Mouse (Mus musculus): ENCODE measurements around the gene Stat3. TPM values are rescaled to one million over a fixed set of nuclear protein-coding genes. Genes with fewer than 3 reads are reported as not detected.

Stat3 gene
- total and polyA plus RNA-seq, 3 experiments: 25.7 to 249 (median 64.7) TPM

- no peak overlapping the region for H3K9ac ChIP-seq (ENCODE audit: control insufficient read depth, low read depth, low read length, poor library complexity, severe bottlenecking)
- H3K9me3 ChIP-seq (replicated peaks; ENCODE audit: insufficient read depth, low read length): no peaks in the 10 kb centered on the region
- H3K27ac ChIP-seq (ENCODE audit: control insufficient read depth, low read depth, low read length): no peak overlapping the region
- no peak for TF ChIP-seq EP300 (IDR thresholded peaks at IDR 0.05; ENCODE audit: low read depth in 1 of 2, low read length in 2 of 2)
- H3K4me3 ChIP-seq (ENCODE audit: control insufficient read depth in 1 of 2, insufficient read depth in 1 of 2, low read depth in 2 of 2, low read length in 2 of 2): no peak overlapping the region
- peaks cover 5 to 6% of the 10 kb centered on the region in 2 experiments for H3K4me1 ChIP-seq (ENCODE audit: control insufficient read depth in 1 of 2, insufficient read depth in 2 of 2, low read length in 2 of 2)
- no peaks in the 10 kb centered on the region for H3K79me2 ChIP-seq (ENCODE audit: control insufficient read depth, insufficient read depth, low read length, poor library complexity)
- DNase-seq (ENCODE audit: low read depth, low spot score): no peak
- H3K27me3 ChIP-seq (ENCODE audit: control insufficient read depth in 1 of 2, insufficient read depth in 2 of 2, low read length in 2 of 2): no peaks in the 10 kb centered on the region
- H3K36me3 ChIP-seq (ENCODE audit: control insufficient read depth in 1 of 2, insufficient read depth in 2 of 2, low read length in 2 of 2): peaks cover 10 to 14% of the 10 kb centered on the region in 2 experiments
Observed at GRCm38 (mm10) chr11:100870256-100870967, 68.9 kb downstream of the Stat3 start.

- Histone ChIP-seq H3K27me3 (ENCODE audit: control insufficient read depth in 1 of 2, insufficient read depth in 2 of 2, low read length in 2 of 2) (no peaks in the 10 kb centered on the region), H3K36me3 (ENCODE audit: control insufficient read depth in 1 of 2, insufficient read depth in 2 of 2, low read length in 2 of 2) (peaks cover 11 to 24% of the 10 kb centered on the region in 2 experiments), H3K9ac (ENCODE audit: control insufficient read depth, low read depth, low read length, poor library complexity, severe bottlenecking) (no peak overlapping the region), H3K27ac (ENCODE audit: control insufficient read depth, low read depth, low read length) (peak overlapping the region; percentile 43), H3K4me3 (ENCODE audit: control insufficient read depth in 1 of 2, insufficient read depth in 1 of 2, low read depth in 2 of 2, low read length in 2 of 2) (no peak overlapping the region), H3K4me1 (ENCODE audit: control insufficient read depth in 1 of 2, insufficient read depth in 2 of 2, low read length in 2 of 2) (peaks cover 10 to 18% of the 10 kb centered on the region in 2 experiments), H3K9me3 (replicated peaks; ENCODE audit: insufficient read depth, low read length) (no peaks in the 10 kb centered on the region), H3K79me2 (ENCODE audit: control insufficient read depth, insufficient read depth, low read length, poor library complexity) (peaks cover 12% of the 10 kb centered on the region)
- peak; percentile 75 for DNase-seq (ENCODE audit: low read depth, low spot score)
- TF ChIP-seq RAD21 (IDR thresholded peaks at IDR 0.05; ENCODE audit: low read depth, low read length): peak; percentile 48
- peak; percentile 75; the same call in 1 of the 2 replicates for TF ChIP-seq MYC (IDR thresholded peaks at IDR 0.05; ENCODE audit: low read depth, low read length)
- TF ChIP-seq ETS1 (IDR thresholded peaks at IDR 0.05; ENCODE audit: low read depth, low read length): peak; percentile 75
- TF ChIP-seq NELFE (IDR thresholded peaks at IDR 0.05; ENCODE audit: low read depth, low read length): no peak
- 0 out of 2 replicates have a peak, but pooled peaks have one; percentile 32 for TF ChIP-seq ZMIZ1 (IDR thresholded peaks at IDR 0.05; ENCODE audit: low read depth, low read length)
- peak; percentile 60 for TF ChIP-seq MXI1 (IDR thresholded peaks at IDR 0.05; ENCODE audit: low read depth, low read length)
- peak; percentile 48; the same call in 1 of the 2 replicates for TF ChIP-seq USF1 (IDR thresholded peaks at IDR 0.05; ENCODE audit: low read depth, low read length)
- TF ChIP-seq ZNF384 (IDR thresholded peaks at IDR 0.05; ENCODE audit: low read depth, low read length): peak; percentile 25; the same call in 1 of the 2 replicates
- TF ChIP-seq CHD1 (IDR thresholded peaks at IDR 0.05; ENCODE audit: low read depth, low read length): no peak
- TF ChIP-seq RCOR1 (IDR thresholded peaks at IDR 0.05; ENCODE audit: low read depth, low read length): peak; percentile 68
- TF ChIP-seq TCF12 (IDR thresholded peaks at IDR 0.05; ENCODE audit: low read depth, low read length): peak; percentile 71
- peak; percentile 21; the same call in 1 of the 2 replicates for TF ChIP-seq ELF1 (IDR thresholded peaks at IDR 0.05; ENCODE audit: low read depth, low read length)
- no peak for TF ChIP-seq POLR2AphosphoS2 (IDR thresholded peaks at IDR 0.05; ENCODE audit: low read length)
- no peak for TF ChIP-seq GABPA (IDR thresholded peaks at IDR 0.05; ENCODE audit: low read depth, low read length)
- TF ChIP-seq TAL1 (IDR thresholded peaks at IDR 0.05; ENCODE audit: low read length): 0 out of 2 replicates have a peak, but pooled peaks have one; percentile 6
- peak; percentile 68 for TF ChIP-seq SMC3 (IDR thresholded peaks at IDR 0.05; ENCODE audit: low read depth, low read length)
- peak; percentile 56; the same call in 1 of the 2 replicates for TF ChIP-seq HCFC1 (IDR thresholded peaks at IDR 0.05; ENCODE audit: low read depth, low read length)
- peak; percentile 89 for TF ChIP-seq GATA1 (IDR thresholded peaks at IDR 0.05; ENCODE audit: low read depth, low read length)
- TF ChIP-seq MAX (IDR thresholded peaks at IDR 0.05; ENCODE audit: low read length): peak; percentile 75
- 0 out of 2 replicates have a peak, but pooled peaks have one; percentile 23 for TF ChIP-seq MAFK (IDR thresholded peaks at IDR 0.05; ENCODE audit: borderline replicate concordance, low read depth, low read length)
- TF ChIP-seq CTCF (IDR thresholded peaks at IDR 0.05 in 2 of 3, conservative IDR thresholded peaks at IDR 0.05 in 1 of 3; ENCODE audit: control insufficient read depth in 1 of 3, insufficient read depth in 1 of 3, low read depth in 2 of 3, low read length in 3 of 3, poor library complexity in 1 of 3, severe bottlenecking in 1 of 3): peak in 2 of 3 experiments; percentile 14 to 63; a peak in 3 of 6 replicates
- no peak for TF ChIP-seq POLR2AphosphoS5 (IDR thresholded peaks at IDR 0.05; ENCODE audit: borderline replicate concordance, low read depth, low read length)
- peak; percentile 68; the same call in 1 of the 2 replicates for TF ChIP-seq MAZ (IDR thresholded peaks at IDR 0.05; ENCODE audit: low read depth, low read length)
- TF ChIP-seq ZC3H11A (IDR thresholded peaks at IDR 0.05; ENCODE audit: low read depth, low read length): peak; percentile 66
- TF ChIP-seq NRF1 (IDR thresholded peaks at IDR 0.05; ENCODE audit: insufficient read depth, low read depth, low read length, poor library complexity, severe bottlenecking): no peak
- TF ChIP-seq EP300 (IDR thresholded peaks at IDR 0.05; ENCODE audit: low read depth in 1 of 2, low read length in 2 of 2): peak; percentile 75 to 85
- TF ChIP-seq SIN3A (IDR thresholded peaks at IDR 0.05; ENCODE audit: low read length): peak; percentile 86
- TF ChIP-seq BHLHE40 (IDR thresholded peaks at IDR 0.05; ENCODE audit: borderline replicate concordance, low read depth, low read length): peak; percentile 90; the same call in 1 of the 2 replicates
Observed at GRCm38 (mm10) chr11:100865618-100866017, 73.7 kb downstream of the Stat3 start.

All from MEL (cell line).